Mouse (Mus musculus) brown adipose tissue, adult 24 weeks (tissue): ENCODE measurements around the gene Zbtb20. TPM values are rescaled to one million over a fixed set of nuclear protein-coding genes. Genes with fewer than 3 reads are reported as not detected.

ENCODE experiments used
- H3K27ac ChIP-seq: fragments of 200-500 bp; replicated peaks from 2 replicates; pipeline ENCODE4 v1.5.1; 2012; ENCODE audit warnings: low read depth, mild to moderate bottlenecking, low read length
- H3K4me1 ChIP-seq: fragments of 200-500 bp; 2 replicates; pipeline ENCODE4 v1.6.1; 2012; ENCODE audit warnings: low read length, mixed read lengths; ENCODE audit not compliant: control insufficient read depth, insufficient read depth, insufficient read length
- H3K4me3 ChIP-seq: fragments of 200-500 bp; 2 replicates; pipeline ENCODE4 v1.5.1; 2012; ENCODE audit warnings: low read depth, mild to moderate bottlenecking, low read length, moderate library complexity; ENCODE audit not compliant: insufficient read depth
- polyA plus RNA-seq: library from polyadenylated mRNA; stranded (reverse); fragments of >200 nt; gene quantifications from 2 replicates; pipeline ENCODE4 v1.2.4, GENCODE M21; 2012; ENCODE audit not compliant: missing spikeins, insufficient read depth, insufficient read length

Zbtb20 gene
- polyA plus RNA-seq, 1 experiment: 30.7 TPM

DNA sequence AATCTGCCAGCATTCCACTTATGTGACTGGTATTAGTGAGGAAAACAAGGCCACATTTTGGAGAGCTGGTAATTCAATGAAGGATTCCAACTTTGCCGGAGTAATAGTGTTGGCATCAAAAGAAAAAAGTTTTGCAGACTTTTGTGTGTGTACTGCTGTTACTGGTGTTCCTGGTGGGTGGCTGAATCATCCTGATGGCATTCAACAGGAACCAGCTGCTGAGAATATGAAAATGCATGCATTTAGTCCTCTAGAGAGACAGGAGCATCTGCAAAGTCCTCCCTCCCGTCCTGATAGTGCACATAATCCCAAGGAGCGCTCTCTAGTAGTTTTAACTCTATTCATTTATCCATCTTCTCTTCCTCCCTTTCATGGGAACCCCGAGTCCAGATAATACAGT lies 639.9 kb downstream of the Zbtb20 start:
- Histone ChIP-seq H3K4me1 (peaks cover 17% of the 10 kb centered on the region; the same call in 1 of the 2 replicates), H3K27ac (peak overlapping the region; percentile 49; the same call in 1 of the 2 replicates), H3K4me3 (no peak overlapping the region)

DNA sequence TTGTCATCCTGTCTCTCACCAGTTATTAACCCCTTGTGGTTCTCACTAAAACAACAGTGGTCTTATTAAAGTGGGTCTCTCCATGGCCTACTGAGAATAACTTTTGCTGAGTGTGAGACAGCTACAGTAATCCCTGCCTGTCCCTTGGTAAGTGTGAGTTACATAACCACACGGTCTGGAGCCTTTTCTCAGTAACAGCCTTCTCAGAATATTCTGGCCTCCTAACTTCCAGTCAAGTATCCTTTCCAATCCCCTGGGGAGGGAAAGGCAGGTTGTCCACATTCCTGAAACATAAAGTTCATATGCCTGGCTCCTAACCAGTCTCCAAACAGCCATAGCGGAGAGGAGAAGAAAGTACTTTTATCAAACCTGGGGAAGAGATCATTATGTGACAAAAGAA lies 644.6 kb downstream of the Zbtb20 start:
- Histone ChIP-seq H3K4me3 (no peak overlapping the region), H3K27ac (peak overlapping the region; percentile 53), H3K4me1 (peaks cover 19% of the 10 kb centered on the region)

DNA sequence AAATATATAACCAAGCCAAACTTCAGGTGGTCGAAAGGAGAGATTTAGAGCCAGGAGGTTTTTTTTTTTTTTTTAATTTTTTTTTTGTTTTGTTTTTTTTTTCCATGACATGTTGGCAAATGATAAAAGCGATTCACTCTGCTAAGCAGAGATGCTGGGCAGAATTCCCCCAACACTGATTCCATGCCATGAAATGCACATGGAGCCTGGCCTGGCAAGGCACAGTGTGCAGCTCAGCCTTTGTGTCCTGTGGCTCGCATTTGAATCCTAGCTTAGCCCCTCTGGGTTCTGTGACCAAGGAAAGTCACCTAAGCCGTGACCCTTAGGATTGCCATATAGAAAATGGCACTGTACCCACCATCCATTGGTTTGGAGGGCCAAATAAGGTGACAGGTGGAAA lies 646.8 kb downstream of the Zbtb20 start:
- peaks cover 14% of the 10 kb centered on the region for H3K4me1 ChIP-seq
- no peak overlapping the region for H3K4me3 ChIP-seq
- no peak overlapping the region for H3K27ac ChIP-seq

DNA sequence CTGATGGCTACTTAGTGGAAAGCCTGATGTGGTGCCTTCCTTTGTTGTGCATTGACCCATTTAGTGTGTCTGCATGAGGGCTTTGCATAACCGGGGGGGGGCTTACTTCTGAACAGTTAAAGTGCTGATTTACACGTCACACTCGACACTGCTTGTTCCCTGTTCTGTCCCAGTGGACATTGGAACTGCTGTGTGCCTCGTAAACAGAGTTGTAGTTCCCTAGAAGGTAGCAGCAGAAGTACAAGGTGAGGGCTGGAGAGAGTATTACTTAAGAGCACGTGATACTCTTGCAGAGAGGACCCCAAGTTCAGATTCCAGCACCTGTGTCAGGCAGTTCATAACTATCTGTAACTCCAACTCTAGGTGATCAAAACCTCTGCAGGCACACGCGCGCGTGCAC lies 648.5 kb downstream of the Zbtb20 start:
- no peak overlapping the region for H3K4me3 ChIP-seq
- H3K27ac ChIP-seq: no peak overlapping the region
- peaks cover 20% of the 10 kb centered on the region for H3K4me1 ChIP-seq

DNA sequence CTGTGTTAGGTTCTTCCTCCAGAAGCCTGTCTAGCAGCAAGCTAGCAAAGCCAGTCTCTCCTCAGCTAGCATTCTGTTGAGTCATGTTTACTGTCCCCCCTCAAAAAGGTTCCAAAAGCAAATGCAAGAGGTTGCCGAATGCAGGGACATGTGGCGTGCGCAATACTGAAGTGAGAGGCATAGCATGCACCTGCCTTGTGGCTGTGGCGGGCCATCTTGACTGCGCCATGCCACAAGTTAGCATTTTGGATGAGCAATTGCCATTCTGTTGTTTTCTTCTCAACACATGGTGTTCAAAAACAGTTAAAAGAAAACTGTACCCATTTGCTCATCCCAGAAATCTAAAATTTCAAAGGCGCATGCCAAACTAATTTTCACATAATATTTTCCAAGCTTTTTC lies 649.9 kb downstream of the Zbtb20 start:
- Histone ChIP-seq H3K4me1 (peaks cover 11% of the 10 kb centered on the region), H3K4me3 (no peak overlapping the region), H3K27ac (no peak overlapping the region)

DNA sequence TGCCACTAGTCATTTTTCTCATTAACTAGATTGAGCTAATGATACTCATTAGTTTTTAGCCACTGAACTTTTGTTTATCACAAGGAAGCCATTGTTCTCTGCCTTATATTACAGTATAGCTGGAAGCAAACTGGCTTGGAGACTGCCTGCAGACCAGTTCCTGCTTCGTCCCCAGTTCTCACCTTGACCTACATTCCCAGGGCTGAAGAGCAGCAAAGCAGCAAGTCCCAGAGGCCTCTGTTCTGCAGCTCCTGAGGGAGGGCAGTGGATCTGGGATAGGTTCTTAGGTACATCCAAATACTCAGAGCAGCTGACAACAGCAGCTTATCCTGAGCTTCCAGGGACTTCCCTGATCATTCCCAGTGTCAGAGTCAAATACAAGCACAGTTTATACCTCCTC lies 652.6 kb downstream of the Zbtb20 start:
- no peak overlapping the region for H3K4me3 ChIP-seq
- peaks cover 17% of the 10 kb centered on the region for H3K4me1 ChIP-seq
- H3K27ac ChIP-seq: no peak overlapping the region

DNA sequence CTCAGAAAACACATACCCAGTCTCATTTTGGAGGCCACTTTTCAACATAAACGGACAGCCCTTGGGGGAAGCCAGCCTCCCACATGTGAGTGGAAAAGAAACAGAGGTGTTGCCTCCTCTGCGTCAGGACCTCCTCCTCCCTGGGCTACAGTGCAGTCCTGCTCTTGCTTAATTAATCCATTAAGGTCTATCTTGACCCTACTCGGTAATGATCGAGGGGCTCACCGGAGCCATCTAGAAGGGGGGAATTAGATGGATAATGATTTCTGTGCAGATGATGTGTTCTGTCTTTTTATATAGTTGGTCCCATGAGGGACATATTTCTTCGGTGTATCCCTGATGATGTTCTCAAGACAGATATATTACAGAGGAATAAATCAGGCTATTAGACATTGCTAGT lies 655.6 kb downstream of the Zbtb20 start:
- Histone ChIP-seq H3K27ac (no peak overlapping the region), H3K4me1 (peaks cover 21% of the 10 kb centered on the region), H3K4me3 (no peak overlapping the region)

DNA sequence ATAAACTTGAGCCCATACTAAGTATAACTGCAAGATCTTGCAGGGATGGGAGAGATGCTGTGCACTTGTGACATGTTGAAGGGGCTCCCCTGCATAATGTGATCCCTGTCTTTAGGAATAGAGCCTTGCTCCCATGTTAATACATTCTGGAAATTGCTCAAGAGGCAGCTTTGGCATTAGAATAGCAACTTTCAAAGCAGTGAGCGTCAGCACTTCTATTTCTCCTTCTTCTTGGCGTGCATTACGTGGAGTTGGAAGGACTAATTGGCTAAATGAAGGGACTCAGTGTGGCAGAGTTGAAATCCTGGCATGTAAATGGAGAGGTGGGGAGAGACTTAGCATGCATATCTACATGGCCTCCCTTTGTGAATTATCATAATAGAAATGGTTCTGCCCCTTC lies 658.4 kb downstream of the Zbtb20 start:
- no peak overlapping the region for H3K4me3 ChIP-seq
- H3K4me1 ChIP-seq: peaks cover 21% of the 10 kb centered on the region
- peak overlapping the region; percentile 27; the same call in 1 of the 2 replicates for H3K27ac ChIP-seq

DNA sequence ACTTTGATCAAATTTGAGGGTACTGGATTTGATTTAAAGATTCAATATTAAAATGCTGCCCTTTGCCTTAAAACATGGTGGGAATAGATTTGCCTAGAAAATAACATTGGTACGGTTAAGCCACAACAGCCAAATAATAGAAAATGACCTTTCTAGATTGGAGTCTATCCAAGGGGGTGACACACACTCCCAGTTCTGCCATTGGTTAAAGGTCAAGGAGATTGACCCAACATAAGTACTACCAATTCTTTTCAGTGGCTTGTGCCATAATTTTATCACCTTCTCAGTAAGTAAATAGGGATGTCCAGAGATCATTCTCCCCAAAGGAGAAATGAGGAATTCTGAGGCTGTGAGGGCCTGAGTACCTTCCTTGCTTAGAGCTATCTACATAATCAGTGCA lies 660.2 kb downstream of the Zbtb20 start:
- Histone ChIP-seq H3K4me3 (no peak overlapping the region), H3K27ac (peak overlapping the region; percentile 48)

DNA sequence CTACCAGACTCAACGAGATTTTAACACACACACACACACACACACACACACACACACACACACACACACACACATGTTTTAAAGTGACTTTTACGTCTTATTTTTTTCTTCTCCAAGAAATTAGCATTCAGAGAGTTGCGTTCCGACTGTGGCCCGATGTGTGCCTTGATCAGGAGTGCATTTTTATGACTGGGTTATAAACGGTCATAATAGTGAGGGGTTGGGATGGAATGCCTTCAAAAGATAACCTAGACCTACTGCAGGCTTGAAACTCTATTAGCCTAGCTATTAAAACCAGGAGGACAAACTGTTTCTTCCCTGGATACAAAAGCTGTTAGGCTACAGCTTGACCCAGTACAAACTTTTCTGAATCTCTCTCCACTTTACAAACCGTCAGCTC lies 661.5 kb downstream of the Zbtb20 start:
- H3K4me3 ChIP-seq: no peak overlapping the region
- H3K27ac ChIP-seq: peak overlapping the region; percentile 44
- peaks cover 24% of the 10 kb centered on the region for H3K4me1 ChIP-seq

More for the DNA sequence above, 660.2 kb downstream of the Zbtb20 start:
- H3K4me1 ChIP-seq: peaks cover 26% of the 10 kb centered on the region

DNA sequence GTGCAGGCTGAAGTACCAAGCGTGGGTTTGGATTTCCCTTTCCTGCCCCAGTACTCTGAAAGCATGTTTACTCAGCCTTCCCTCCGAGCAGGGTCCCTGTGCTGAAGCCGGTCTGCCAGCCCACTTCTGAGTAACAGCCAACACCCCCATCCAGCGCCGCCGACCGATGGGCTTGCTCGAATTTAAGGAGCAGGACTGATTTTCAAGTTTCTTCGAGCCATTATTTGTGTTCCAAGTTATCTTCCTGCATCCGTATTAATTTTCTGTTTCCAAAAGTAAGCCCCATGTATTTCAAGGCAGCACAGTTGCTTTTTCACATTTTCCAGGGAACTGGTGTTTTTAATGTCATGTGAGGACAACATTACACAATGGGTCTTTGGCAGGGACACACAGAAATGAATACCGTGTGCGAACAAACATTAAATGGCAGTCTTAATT lies 664.0 kb downstream of the Zbtb20 start:
- Histone ChIP-seq H3K4me1 (peaks cover 13% of the 10 kb centered on the region), H3K27ac (peak overlapping the region; percentile 90), H3K4me3 (no peak overlapping the region)

DNA sequence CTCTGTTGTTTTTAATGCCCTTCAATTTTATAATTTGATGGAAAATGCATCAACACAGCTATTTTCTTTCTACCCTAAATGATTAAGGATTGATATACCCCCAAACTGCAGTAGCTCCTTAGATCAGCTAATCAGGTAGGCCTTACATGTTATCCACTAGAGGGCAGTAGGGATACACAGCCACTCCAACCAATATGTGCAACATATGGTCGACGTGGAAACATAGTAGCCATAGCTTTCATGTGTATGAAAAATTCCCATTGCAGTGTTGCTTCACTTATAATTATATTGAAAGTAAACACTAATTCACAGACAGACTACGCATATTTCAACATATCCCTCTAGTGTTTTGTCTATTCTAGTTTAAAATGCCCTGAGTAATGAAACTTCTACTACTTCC lies 664.4 kb downstream of the Zbtb20 start:
- peaks cover 15% of the 10 kb centered on the region for H3K4me1 ChIP-seq
- no peak overlapping the region for H3K4me3 ChIP-seq
- no peak overlapping the region for H3K27ac ChIP-seq

DNA sequence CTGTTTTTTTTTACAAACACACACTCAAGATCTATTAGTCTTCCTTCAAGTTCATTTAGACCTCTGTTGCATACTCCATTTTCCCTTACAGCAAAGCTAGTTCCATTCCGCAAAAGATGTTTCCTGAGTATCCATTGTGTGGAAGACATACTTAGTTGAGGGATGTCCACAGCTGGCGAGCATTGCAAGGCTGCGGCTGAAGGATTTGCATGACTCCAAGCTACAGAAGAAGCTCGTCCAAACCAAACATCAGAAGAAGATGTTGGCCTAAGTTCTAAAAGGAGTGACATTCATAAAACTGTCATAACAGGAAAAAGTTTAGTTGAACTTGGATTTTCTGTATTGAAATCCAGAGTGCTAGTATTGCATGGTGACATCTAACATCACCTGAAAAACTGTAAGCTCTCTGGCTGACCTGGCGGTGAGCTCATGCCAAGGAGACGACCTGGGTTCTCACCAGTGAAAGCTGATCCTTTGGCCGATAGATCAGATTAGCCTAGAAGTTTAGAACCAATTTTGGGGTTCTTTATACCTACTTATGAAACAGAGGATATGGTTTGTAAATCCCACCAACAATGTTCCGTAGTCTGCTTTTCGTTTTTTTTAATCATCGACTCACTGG lies 665.0 kb downstream of the Zbtb20 start:
- H3K4me1 ChIP-seq: peaks cover 16% of the 10 kb centered on the region
- no peak overlapping the region for H3K4me3 ChIP-seq
- peak overlapping the region; percentile 38; the same call in 1 of the 2 replicates for H3K27ac ChIP-seq

DNA sequence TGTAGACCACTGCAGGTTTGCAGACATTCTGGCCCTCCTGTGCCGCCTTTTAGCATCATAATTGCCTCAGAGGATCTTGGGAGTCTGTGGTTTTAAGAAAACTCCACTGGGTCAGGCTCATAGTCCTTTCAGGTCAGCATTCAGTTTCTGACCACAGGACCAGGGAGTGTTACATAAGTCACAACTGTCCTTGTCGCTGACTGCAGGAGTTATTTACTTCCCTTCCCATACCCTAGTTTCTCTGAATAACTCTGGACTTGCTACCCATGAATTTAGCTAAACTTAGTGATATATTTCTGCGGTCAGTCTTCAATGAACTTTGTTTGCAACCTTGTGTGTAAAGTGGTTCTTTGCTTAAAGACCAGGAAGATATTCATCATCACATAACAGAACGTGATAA lies 669.6 kb downstream of the Zbtb20 start:
- Histone ChIP-seq H3K4me3 (no peak overlapping the region), H3K27ac (0 out of 2 replicates have a peak overlapping the region, but pooled peaks have one; percentile 39), H3K4me1 (peaks cover 22% of the 10 kb centered on the region)

DNA sequence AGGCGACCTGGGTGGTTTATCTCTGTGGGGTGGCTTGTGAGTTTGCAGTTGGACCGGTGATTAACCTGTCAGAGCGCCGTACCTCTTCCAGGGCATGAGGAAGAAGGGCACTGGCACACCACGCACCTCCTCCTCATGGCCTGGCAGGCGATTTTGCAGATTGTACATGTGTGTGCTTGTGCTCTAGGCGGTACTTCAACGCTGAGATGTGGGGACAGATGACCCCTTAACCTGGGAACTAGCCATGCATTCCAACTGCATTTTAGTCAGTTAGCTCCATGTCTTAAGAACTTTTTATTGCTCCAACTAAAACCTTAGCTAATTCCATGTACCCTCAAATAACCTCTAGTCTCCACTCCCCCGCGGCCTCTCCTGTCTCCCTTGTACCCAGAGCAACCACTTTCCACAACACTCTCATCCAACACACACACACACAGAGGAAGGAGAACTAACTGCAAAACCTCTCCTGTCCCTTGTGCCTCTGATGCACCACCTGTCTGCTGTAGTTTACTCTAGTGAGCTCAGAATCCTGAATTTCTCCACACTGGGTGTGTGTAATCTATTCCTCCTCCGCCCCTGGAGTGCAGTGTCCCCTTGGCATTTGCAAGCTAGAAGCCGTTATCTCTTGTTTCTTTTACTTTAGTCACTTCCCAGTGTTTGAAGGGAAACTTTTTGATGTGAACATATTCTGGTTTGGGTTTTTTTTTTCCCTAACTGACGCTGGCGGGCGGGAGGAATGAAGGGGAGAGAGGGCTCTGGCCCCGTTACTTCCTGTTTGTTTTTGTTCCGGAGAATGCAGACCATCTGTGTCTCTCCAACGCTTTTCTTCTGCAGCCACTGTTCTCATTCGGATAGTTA lies 671.9 kb downstream of the Zbtb20 start:
- H3K27ac ChIP-seq: peak overlapping the region; percentile 76
- H3K4me3 ChIP-seq: no peak overlapping the region
- H3K4me1 ChIP-seq: peaks cover 22% of the 10 kb centered on the region

DNA sequence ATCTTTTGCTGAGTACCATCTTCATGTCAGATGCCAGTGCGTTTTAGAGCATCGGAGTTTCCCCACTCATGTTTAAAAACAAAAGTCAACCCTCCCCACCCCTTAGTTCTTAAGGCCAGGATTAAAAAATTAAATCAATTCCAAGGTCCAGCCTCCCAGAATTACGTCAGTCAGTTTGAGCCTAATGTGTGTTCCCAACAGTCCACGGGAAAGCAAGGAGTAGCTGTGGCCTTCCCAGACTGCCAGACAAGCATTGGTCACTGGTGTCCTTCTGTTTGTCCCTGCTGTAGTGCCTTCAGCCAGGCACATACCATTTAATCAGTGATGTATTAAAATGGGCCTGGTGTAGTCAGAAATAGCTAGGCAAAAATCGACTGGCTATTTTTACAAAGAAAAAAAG lies 673.1 kb downstream of the Zbtb20 start:
- peak overlapping the region; percentile 17; the same call in 1 of the 2 replicates for H3K27ac ChIP-seq
- peaks cover 22% of the 10 kb centered on the region for H3K4me1 ChIP-seq
- no peak overlapping the region for H3K4me3 ChIP-seq
